Mouse (Mus musculus) MEL (cell line): ENCODE results near the gene Arhgef15. TPM values are rescaled to one million over a fixed set of nuclear protein-coding genes. Genes with fewer than 3 reads are reported as not detected.

Experiments used
- DNase-seq: peaks from one replicate; pipeline ENCODE4 v3.0.0; 2011; ENCODE audit warnings: low read depth, low spot score
- H3K27ac ChIP-seq: 2 replicates; pipeline ENCODE4 v1.5.1; 2012; ENCODE audit warnings: low read depth, mild to moderate bottlenecking, control low read depth, low read length, moderate library complexity; ENCODE audit not compliant: control insufficient read depth
- H3K27me3 ChIP-seq, 2 experiments: fragments of 150-350 bp in 1 of 2; sonication (generic) in 1 of 2; 2 replicates each; pipeline ENCODE4 v1.6.1; 2012; ENCODE audit warnings: low read length in 2 of 2, mild to moderate bottlenecking in 2 of 2, improper control_type of control experiment in 1 of 2, moderate library complexity in 1 of 2; ENCODE audit not compliant: insufficient read depth in 2 of 2, control insufficient read depth in 1 of 2
- H3K36me3 ChIP-seq, 2 experiments: 2 replicates each; pipeline ENCODE4 v1.6.1; 2012 to 2014; ENCODE audit warnings: low read length in 2 of 2, improper control_type of control experiment in 1 of 2, inconsistent platforms in 1 of 2, mild to moderate bottlenecking in 1 of 2; ENCODE audit not compliant: insufficient read depth in 2 of 2, control insufficient read depth in 1 of 2
- H3K4me1 ChIP-seq, 2 experiments: fragments of 150-350 bp in 1 of 2; sonication (generic) in 1 of 2; 2 replicates each; pipeline ENCODE4 v1.6.1; 2012; ENCODE audit warnings: low read length in 2 of 2, improper control_type of control experiment in 1 of 2, mild to moderate bottlenecking in 1 of 2; ENCODE audit not compliant: insufficient read depth in 2 of 2, control insufficient read depth in 1 of 2
- H3K4me3 ChIP-seq, 2 experiments: fragments of 150-350 bp in 1 of 2; sonication (generic) in 1 of 2; 2 replicates each; pipeline ENCODE4 v1.5.1; 2012; ENCODE audit warnings: low read depth in 2 of 2, low read length in 2 of 2, mild to moderate bottlenecking in 2 of 2, moderate library complexity in 2 of 2, control low read depth in 1 of 2, improper control_type of control experiment in 1 of 2; ENCODE audit not compliant: control insufficient read depth in 1 of 2, insufficient read depth in 1 of 2
- H3K79me2 ChIP-seq: 2 replicates; pipeline ENCODE4 v1.6.1; 2012; ENCODE audit warnings: mild to moderate bottlenecking, low read length, moderate library complexity; ENCODE audit not compliant: control insufficient read depth, poor library complexity, insufficient read depth
- H3K9ac ChIP-seq: 2 replicates; pipeline ENCODE4 v1.6.1; 2012; ENCODE audit warnings: low read depth, mild to moderate bottlenecking, control low read depth, low read length, moderate library complexity; ENCODE audit not compliant: control insufficient read depth, poor library complexity, severe bottlenecking
- H3K9me3 ChIP-seq: fragments of 150-350 bp; sonication (generic); replicated peaks from 2 replicates; pipeline ENCODE4 v1.6.1; 2012; ENCODE audit warnings: mild to moderate bottlenecking, low read length, improper control_type of control experiment, moderate library complexity; ENCODE audit not compliant: insufficient read depth
- BHLHE40 ChIP-seq: IDR thresholded peaks from 2 replicates; pipeline ENCODE4 v1.6.1; 2012; ENCODE audit warnings: low read depth, mild to moderate bottlenecking, inconsistent platforms, low read length, improper control_type of control experiment, borderline replicate concordance
- ELF1 ChIP-seq: IDR thresholded peaks from 2 replicates; pipeline ENCODE4 v1.6.1; 2014; ENCODE audit warnings: low read depth, mild to moderate bottlenecking, inconsistent platforms, low read length, improper control_type of control experiment, moderate library complexity
- GABPA ChIP-seq: IDR thresholded peaks from 2 replicates; pipeline ENCODE4 v1.6.1; 2012; ENCODE audit warnings: low read depth, mild to moderate bottlenecking, inconsistent platforms, low read length, improper control_type of control experiment, moderate library complexity
- HCFC1 ChIP-seq: IDR thresholded peaks from 2 replicates; pipeline ENCODE4 v1.6.1; 2012; ENCODE audit warnings: low read depth, mild to moderate bottlenecking, inconsistent platforms, low read length, improper control_type of control experiment, moderate library complexity
- KAT2A ChIP-seq: conservative IDR thresholded peaks from 2 replicates; pipeline ENCODE4 v1.6.1; 2012; ENCODE audit warnings: low read depth, low read length, improper control_type of control experiment, inconsistent platforms
- MAFK ChIP-seq: IDR thresholded peaks from 2 replicates; pipeline ENCODE4 v1.6.1; 2011; ENCODE audit warnings: low read depth, mild to moderate bottlenecking, low read length, improper control_type of control experiment, borderline replicate concordance
- MYC ChIP-seq: IDR thresholded peaks from 2 replicates; pipeline ENCODE4 v1.6.1; 2011; ENCODE audit warnings: low read depth, mild to moderate bottlenecking, low read length, improper control_type of control experiment, moderate library complexity
- NELFE ChIP-seq: IDR thresholded peaks from 2 replicates; pipeline ENCODE4 v1.6.1; 2011; ENCODE audit warnings: low read depth, low read length, improper control_type of control experiment
- NRF1 ChIP-seq: IDR thresholded peaks from 2 replicates; pipeline ENCODE4 v1.6.1; 2014; ENCODE audit warnings: low read depth, mild to moderate bottlenecking, inconsistent platforms, low read length, improper control_type of control experiment, moderate library complexity; ENCODE audit not compliant: poor library complexity, insufficient read depth, severe bottlenecking
- POLR2AphosphoS2 ChIP-seq: IDR thresholded peaks from 2 replicates; pipeline ENCODE4 v1.6.1; 2011; ENCODE audit warnings: low read length, improper control_type of control experiment
- POLR2AphosphoS5 ChIP-seq: IDR thresholded peaks from 2 replicates; pipeline ENCODE4 v1.6.1; 2012; ENCODE audit warnings: low read depth, borderline replicate concordance, mild to moderate bottlenecking, inconsistent platforms, low read length, moderate library complexity, mixed read lengths
- RAD21 ChIP-seq: IDR thresholded peaks from 2 replicates; pipeline ENCODE4 v1.6.1; 2011; ENCODE audit warnings: mild to moderate bottlenecking, low read depth, low read length, improper control_type of control experiment
- RCOR1 ChIP-seq: IDR thresholded peaks from 2 replicates; pipeline ENCODE4 v1.6.1; 2012; ENCODE audit warnings: low read depth, mild to moderate bottlenecking, inconsistent platforms, low read length, improper control_type of control experiment
- SMC3 ChIP-seq: IDR thresholded peaks from 2 replicates; pipeline ENCODE4 v1.6.1; 2011; ENCODE audit warnings: low read depth, low read length, improper control_type of control experiment
- TCF12 ChIP-seq: IDR thresholded peaks from 2 replicates; pipeline ENCODE4 v1.6.1; 2014; ENCODE audit warnings: low read depth, mild to moderate bottlenecking, inconsistent platforms, low read length, improper control_type of control experiment, moderate library complexity
- USF2 ChIP-seq, 2 experiments: IDR thresholded peaks; 2 replicates each; pipeline ENCODE4 v1.6.1; 2011 to 2012; ENCODE audit warnings: improper control_type of control experiment in 2 of 2, low read length in 2 of 2, borderline replicate concordance in 1 of 2, inconsistent platforms in 1 of 2, low read depth in 1 of 2, mild to moderate bottlenecking in 1 of 2; ENCODE audit not compliant: insufficient read depth in 1 of 2
- polyA plus RNA-seq, 2 experiments: library from polyadenylated mRNA; stranded (reverse) in 1 of 2; unstranded in 1 of 2; fragments of >175 nt in 1 of 2; fragments of >200 nt in 1 of 2; gene quantifications; 2 replicates each; pipeline versions ENCODE4 v1.2.1 to v1.2.4; 2012; ENCODE audit warnings: low replicate concordance in 2 of 2, low read depth in 1 of 2; ENCODE audit not compliant: insufficient read length in 2 of 2, insufficient read depth in 1 of 2, missing spikeins in 1 of 2
- total RNA-seq: library from RNA; depleted of rRNA; stranded (reverse); fragments of 300-350 nt; gene quantifications from 2 replicates; pipeline ENCODE4 v1.2.3, GENCODE M21; 2012

The Arhgef15 gene
- total and polyA plus RNA-seq, 3 experiments = 0.23 to 0.74 TPM; not detected in 1

GRCm38 (mm10) chr11:68945245-68945644, 12.0 kb downstream of the Arhgef15 start:
- no peak overlapping the region for H3K4me3 ChIP-seq
- DNase-seq = no peak
- H3K9me3 ChIP-seq = no peaks in the 10 kb centered on the region
- H3K79me2 ChIP-seq = no peaks in the 10 kb centered on the region
- H3K27me3 ChIP-seq = peaks cover 0 to 1% of the 10 kb centered on the region in 2 experiments; a peak in 3 of 4 replicates
- peaks cover 0 to 9% of the 10 kb centered on the region in 2 experiments; a peak in 2 of 4 replicates for H3K4me1 ChIP-seq
- no peak overlapping the region for H3K9ac ChIP-seq
- no peak for TF ChIP-seq HCFC1
- H3K27ac ChIP-seq = no peak overlapping the region
- H3K36me3 ChIP-seq = peaks cover 0 to 4% of the 10 kb centered on the region in 2 experiments; a peak in 1 of 4 replicates

- Histone ChIP-seq H3K4me1 (peaks cover 0 to 15% of the 10 kb centered on the region in 2 experiments; a peak in 2 of 4 replicates), H3K9me3 (no peaks in the 10 kb centered on the region), H3K9ac (no peak overlapping the region), H3K27ac (no peak overlapping the region), H3K36me3 (peaks cover 0 to 9% of the 10 kb centered on the region in 2 experiments; a peak in 1 of 4 replicates), H3K79me2 (no peaks in the 10 kb centered on the region), H3K27me3 (no peaks in the 10 kb centered on the region), H3K4me3 (no peak overlapping the region)
- DNase-seq = no peak
- TF ChIP-seq ELF1 (no peak), MYC (no peak), USF2 (IDR thresholded peaks at IDR 0.05; ENCODE audit: borderline replicate concordance in 1 of 2, insufficient read depth in 1 of 2, low read depth in 1 of 2, low read length in 2 of 2) (no peak), RCOR1 (no peak), TCF12 (no peak), POLR2AphosphoS5 (no peak), NELFE (no peak), SMC3 (no peak), HCFC1 (no peak), GABPA (no peak), RAD21 (no peak), NRF1 (no peak), POLR2AphosphoS2 (no peak), BHLHE40 (no peak), KAT2A (no peak), MAFK (no peak)
Measured at GRCm38 (mm10) chr11:68942731-68943130, 14.5 kb downstream of the Arhgef15 start.
